Mouse (Mus musculus) G1E (cell line): Measurements from ENCODE around the gene Tnfsf9.

Experiments
- CTCF ChIP-seq: IDR thresholded peaks from 2 replicates; pipeline ENCODE4 v1.5.1; 2012; ENCODE audit warnings: low read depth, low read length, inconsistent platforms, mixed read lengths
- GATA1 ChIP-seq: IDR thresholded peaks from 2 replicates; pipeline ENCODE4 v1.6.1; 2012; ENCODE audit warnings: borderline replicate concordance, low read length, inconsistent platforms, mixed read lengths
- GATA2 ChIP-seq: IDR thresholded peaks from 2 replicates; pipeline ENCODE4 v1.6.1; 2012; ENCODE audit warnings: low read depth, low read length, inconsistent platforms, borderline replicate concordance
- TAL1 ChIP-seq: conservative IDR thresholded peaks from 2 replicates; pipeline ENCODE4 v1.6.1; 2012; ENCODE audit warnings: low read depth, low read length, inconsistent platforms, mixed read lengths

DNA sequence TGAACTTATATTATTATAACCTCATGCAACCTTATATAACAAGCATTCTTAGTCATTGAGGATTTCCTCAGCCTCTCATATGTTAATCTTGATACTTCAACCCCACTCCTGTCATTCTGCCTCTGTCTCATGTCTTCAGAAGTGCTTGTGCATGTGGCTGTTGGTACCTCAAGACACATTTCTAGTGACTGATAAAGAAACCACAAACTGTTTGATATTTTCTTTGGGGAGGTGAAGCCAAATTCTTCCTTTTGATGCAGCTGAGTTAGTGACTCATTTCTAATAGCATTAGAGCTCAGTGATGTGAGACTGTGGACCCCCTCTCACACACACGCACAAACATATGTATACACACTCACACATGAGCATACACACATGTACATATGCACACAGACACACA is 26.7 kb downstream of the Tnfsf9 start:
- TF ChIP-seq CTCF (no peak), TAL1 (0 out of 2 replicates have a peak, but pooled peaks have one; percentile 14), GATA1 (no peak), GATA2 (no peak)
